Mouse (Mus musculus) MEL (cell line): Measurements from ENCODE around the gene Crb3. TPM values are rescaled to one million over a fixed set of nuclear protein-coding genes. Genes with fewer than 3 reads are reported as not detected.

ENCODE experiments used
- DNase-seq: peaks from one replicate; pipeline ENCODE4 v3.0.0; 2011; ENCODE audit warnings: low read depth, low spot score
- H3K27ac ChIP-seq: 2 replicates; pipeline ENCODE4 v1.5.1; 2012; ENCODE audit warnings: low read depth, mild to moderate bottlenecking, control low read depth, low read length, moderate library complexity; ENCODE audit not compliant: control insufficient read depth
- H3K27me3 ChIP-seq, 2 experiments: fragments of 150-350 bp in 1 of 2; sonication (generic) in 1 of 2; 2 replicates each; pipeline ENCODE4 v1.6.1; 2012; ENCODE audit warnings: low read length in 2 of 2, mild to moderate bottlenecking in 2 of 2, improper control_type of control experiment in 1 of 2, moderate library complexity in 1 of 2; ENCODE audit not compliant: insufficient read depth in 2 of 2, control insufficient read depth in 1 of 2
- H3K36me3 ChIP-seq, 2 experiments: 2 replicates each; pipeline ENCODE4 v1.6.1; 2012 to 2014; ENCODE audit warnings: low read length in 2 of 2, improper control_type of control experiment in 1 of 2, inconsistent platforms in 1 of 2, mild to moderate bottlenecking in 1 of 2; ENCODE audit not compliant: insufficient read depth in 2 of 2, control insufficient read depth in 1 of 2
- H3K4me1 ChIP-seq, 2 experiments: fragments of 150-350 bp in 1 of 2; sonication (generic) in 1 of 2; 2 replicates each; pipeline ENCODE4 v1.6.1; 2012; ENCODE audit warnings: low read length in 2 of 2, improper control_type of control experiment in 1 of 2, mild to moderate bottlenecking in 1 of 2; ENCODE audit not compliant: insufficient read depth in 2 of 2, control insufficient read depth in 1 of 2
- H3K4me3 ChIP-seq, 2 experiments: fragments of 150-350 bp in 1 of 2; sonication (generic) in 1 of 2; 2 replicates each; pipeline ENCODE4 v1.5.1; 2012; ENCODE audit warnings: low read depth in 2 of 2, low read length in 2 of 2, mild to moderate bottlenecking in 2 of 2, moderate library complexity in 2 of 2, control low read depth in 1 of 2, improper control_type of control experiment in 1 of 2; ENCODE audit not compliant: control insufficient read depth in 1 of 2, insufficient read depth in 1 of 2
- H3K79me2 ChIP-seq: 2 replicates; pipeline ENCODE4 v1.6.1; 2012; ENCODE audit warnings: mild to moderate bottlenecking, low read length, moderate library complexity; ENCODE audit not compliant: control insufficient read depth, poor library complexity, insufficient read depth
- H3K9ac ChIP-seq: 2 replicates; pipeline ENCODE4 v1.6.1; 2012; ENCODE audit warnings: low read depth, mild to moderate bottlenecking, control low read depth, low read length, moderate library complexity; ENCODE audit not compliant: control insufficient read depth, poor library complexity, severe bottlenecking
- H3K9me3 ChIP-seq: fragments of 150-350 bp; sonication (generic); replicated peaks from 2 replicates; pipeline ENCODE4 v1.6.1; 2012; ENCODE audit warnings: mild to moderate bottlenecking, low read length, improper control_type of control experiment, moderate library complexity; ENCODE audit not compliant: insufficient read depth
- BHLHE40 ChIP-seq: IDR thresholded peaks from 2 replicates; pipeline ENCODE4 v1.6.1; 2012; ENCODE audit warnings: low read depth, mild to moderate bottlenecking, inconsistent platforms, low read length, improper control_type of control experiment, borderline replicate concordance
- CHD1 ChIP-seq: IDR thresholded peaks from 2 replicates; pipeline ENCODE4 v1.6.1; 2012; ENCODE audit warnings: low read depth, mild to moderate bottlenecking, inconsistent platforms, low read length, improper control_type of control experiment
- CTCF ChIP-seq, 3 experiments: IDR thresholded peaks in 2 of 3; conservative IDR thresholded peaks in 1 of 3; 2 replicates each; pipeline ENCODE4 v1.5.1; 2011 to 2012; ENCODE audit warnings: low read length in 3 of 3, low read depth in 2 of 3, mild to moderate bottlenecking in 2 of 3, improper control_type of control experiment in 1 of 3, inconsistent platforms in 1 of 3, mixed read lengths in 1 of 3, moderate library complexity in 1 of 3; ENCODE audit not compliant: control insufficient read depth in 1 of 3, insufficient read depth in 1 of 3, poor library complexity in 1 of 3, severe bottlenecking in 1 of 3
- E2F4 ChIP-seq: IDR thresholded peaks from 2 replicates; pipeline ENCODE4 v1.6.1; 2011; ENCODE audit warnings: low read depth, low read length, improper control_type of control experiment, borderline replicate concordance
- ELF1 ChIP-seq: IDR thresholded peaks from 2 replicates; pipeline ENCODE4 v1.6.1; 2014; ENCODE audit warnings: low read depth, mild to moderate bottlenecking, inconsistent platforms, low read length, improper control_type of control experiment, moderate library complexity
- EP300 ChIP-seq, 2 experiments: IDR thresholded peaks; 2 replicates each; pipeline ENCODE4 v1.6.1; 2011; ENCODE audit warnings: improper control_type of control experiment in 2 of 2, low read length in 2 of 2, low read depth in 1 of 2, mild to moderate bottlenecking in 1 of 2
- ETS1 ChIP-seq: IDR thresholded peaks from 2 replicates; pipeline ENCODE4 v1.6.1; 2012; ENCODE audit warnings: low read depth, mild to moderate bottlenecking, inconsistent platforms, low read length, improper control_type of control experiment, moderate library complexity
- GABPA ChIP-seq: IDR thresholded peaks from 2 replicates; pipeline ENCODE4 v1.6.1; 2012; ENCODE audit warnings: low read depth, mild to moderate bottlenecking, inconsistent platforms, low read length, improper control_type of control experiment, moderate library complexity
- GATA1 ChIP-seq: IDR thresholded peaks from 2 replicates; pipeline ENCODE4 v1.6.1; 2011; ENCODE audit warnings: low read depth, low read length, improper control_type of control experiment
- HCFC1 ChIP-seq: IDR thresholded peaks from 2 replicates; pipeline ENCODE4 v1.6.1; 2012; ENCODE audit warnings: low read depth, mild to moderate bottlenecking, inconsistent platforms, low read length, improper control_type of control experiment, moderate library complexity
- JUND ChIP-seq: IDR thresholded peaks from 2 replicates; pipeline ENCODE4 v1.6.1; 2011; ENCODE audit warnings: low read depth, mild to moderate bottlenecking, improper control_type of control experiment, low read length
- KAT2A ChIP-seq: conservative IDR thresholded peaks from 2 replicates; pipeline ENCODE4 v1.6.1; 2012; ENCODE audit warnings: low read depth, low read length, improper control_type of control experiment, inconsistent platforms
- MAX ChIP-seq: IDR thresholded peaks from 2 replicates; pipeline ENCODE4 v1.6.1; 2011; ENCODE audit warnings: low read length, improper control_type of control experiment
- MAZ ChIP-seq: IDR thresholded peaks from 2 replicates; pipeline ENCODE4 v1.6.1; 2012; ENCODE audit warnings: low read depth, mild to moderate bottlenecking, inconsistent platforms, low read length, improper control_type of control experiment
- MYB ChIP-seq: IDR thresholded peaks from 2 replicates; pipeline ENCODE4 v1.6.1; 2011; ENCODE audit warnings: mild to moderate bottlenecking, low read depth, low read length, improper control_type of control experiment
- MYC ChIP-seq: IDR thresholded peaks from 2 replicates; pipeline ENCODE4 v1.6.1; 2011; ENCODE audit warnings: low read depth, mild to moderate bottlenecking, low read length, improper control_type of control experiment, moderate library complexity
- NELFE ChIP-seq: IDR thresholded peaks from 2 replicates; pipeline ENCODE4 v1.6.1; 2011; ENCODE audit warnings: low read depth, low read length, improper control_type of control experiment
- POLR2A ChIP-seq, 2 experiments: IDR thresholded peaks; 2 replicates each; pipeline ENCODE4 v1.6.1; 2011 to 2012; ENCODE audit warnings: low read length in 2 of 2, mild to moderate bottlenecking in 2 of 2, control low read depth in 1 of 2, improper control_type of control experiment in 1 of 2, low read depth in 1 of 2, moderate library complexity in 1 of 2; ENCODE audit not compliant: control insufficient read depth in 1 of 2, insufficient read depth in 1 of 2, poor library complexity in 1 of 2
- POLR2AphosphoS5 ChIP-seq: IDR thresholded peaks from 2 replicates; pipeline ENCODE4 v1.6.1; 2012; ENCODE audit warnings: low read depth, borderline replicate concordance, mild to moderate bottlenecking, inconsistent platforms, low read length, moderate library complexity, mixed read lengths
- RAD21 ChIP-seq: IDR thresholded peaks from 2 replicates; pipeline ENCODE4 v1.6.1; 2011; ENCODE audit warnings: mild to moderate bottlenecking, low read depth, low read length, improper control_type of control experiment
- RCOR1 ChIP-seq: IDR thresholded peaks from 2 replicates; pipeline ENCODE4 v1.6.1; 2012; ENCODE audit warnings: low read depth, mild to moderate bottlenecking, inconsistent platforms, low read length, improper control_type of control experiment
- SMC3 ChIP-seq: IDR thresholded peaks from 2 replicates; pipeline ENCODE4 v1.6.1; 2011; ENCODE audit warnings: low read depth, low read length, improper control_type of control experiment
- TBP ChIP-seq: IDR thresholded peaks from 2 replicates; pipeline ENCODE4 v1.8.0; 2011; ENCODE audit warnings: low read depth, low read length, improper control_type of control experiment
- TCF12 ChIP-seq: IDR thresholded peaks from 2 replicates; pipeline ENCODE4 v1.6.1; 2014; ENCODE audit warnings: low read depth, mild to moderate bottlenecking, inconsistent platforms, low read length, improper control_type of control experiment, moderate library complexity
- UBTF ChIP-seq: IDR thresholded peaks from 2 replicates; pipeline ENCODE4 v1.6.1; 2012; ENCODE audit warnings: low read depth, mild to moderate bottlenecking, inconsistent platforms, low read length, improper control_type of control experiment, moderate library complexity, borderline replicate concordance; ENCODE audit not compliant: insufficient read depth
- USF1 ChIP-seq: IDR thresholded peaks from 2 replicates; pipeline ENCODE4 v1.6.1; 2014; ENCODE audit warnings: low read depth, mild to moderate bottlenecking, inconsistent platforms, low read length, improper control_type of control experiment, moderate library complexity
- USF2 ChIP-seq, 2 experiments: IDR thresholded peaks; 2 replicates each; pipeline ENCODE4 v1.6.1; 2011 to 2012; ENCODE audit warnings: improper control_type of control experiment in 2 of 2, low read length in 2 of 2, borderline replicate concordance in 1 of 2, inconsistent platforms in 1 of 2, low read depth in 1 of 2, mild to moderate bottlenecking in 1 of 2; ENCODE audit not compliant: insufficient read depth in 1 of 2
- ZKSCAN1 ChIP-seq: IDR thresholded peaks from 2 replicates; pipeline ENCODE4 v1.6.1; 2012; ENCODE audit warnings: low read depth, mild to moderate bottlenecking, inconsistent platforms, low read length, improper control_type of control experiment, moderate library complexity
- ZMIZ1 ChIP-seq: IDR thresholded peaks from 2 replicates; pipeline ENCODE4 v1.6.1; 2012; ENCODE audit warnings: low read depth, mild to moderate bottlenecking, inconsistent platforms, low read length, improper control_type of control experiment, moderate library complexity
- ZNF384 ChIP-seq: IDR thresholded peaks from 2 replicates; pipeline ENCODE4 v1.6.1; 2012; ENCODE audit warnings: low read depth, mild to moderate bottlenecking, inconsistent platforms, low read length, improper control_type of control experiment
- polyA plus RNA-seq, 2 experiments: library from polyadenylated mRNA; stranded (reverse) in 1 of 2; unstranded in 1 of 2; fragments of >175 nt in 1 of 2; fragments of >200 nt in 1 of 2; gene quantifications; 2 replicates each; pipeline versions ENCODE4 v1.2.1 to v1.2.4; 2012; ENCODE audit warnings: low replicate concordance in 2 of 2, low read depth in 1 of 2; ENCODE audit not compliant: insufficient read length in 2 of 2, insufficient read depth in 1 of 2, missing spikeins in 1 of 2
- total RNA-seq: library from RNA; depleted of rRNA; stranded (reverse); fragments of 300-350 nt; gene quantifications from 2 replicates; pipeline ENCODE4 v1.2.3, GENCODE M21; 2012

Crb3 gene
- total and polyA plus RNA-seq, 3 experiments: 0.19 TPM; not detected in 2

DNA sequence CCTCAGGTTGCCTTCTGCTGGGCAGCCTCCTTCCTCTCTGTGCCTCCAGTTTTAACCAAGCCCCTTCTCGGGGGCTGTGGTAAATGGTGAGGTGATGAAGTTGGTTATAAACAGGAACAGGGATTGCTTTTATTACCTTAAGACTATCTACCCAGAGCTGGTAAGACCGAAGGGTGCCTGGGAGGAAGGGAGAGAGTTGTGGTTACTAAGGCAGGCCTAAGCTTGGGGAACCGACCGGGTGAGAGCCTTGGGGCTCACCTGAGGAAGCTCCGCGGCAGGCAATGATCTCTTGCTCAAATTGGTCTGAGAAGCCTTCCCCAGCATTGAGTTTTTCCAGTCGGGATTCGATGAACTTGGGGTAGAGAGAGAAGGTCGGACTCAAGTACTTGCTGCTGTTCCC, 11.4 kb downstream of the Crb3 start:
- Histone ChIP-seq H3K27me3 (no peaks in the 10 kb centered on the region), H3K9me3 (no peaks in the 10 kb centered on the region), H3K4me1 (peaks cover 0 to 5% of the 10 kb centered on the region in 2 experiments; a peak in 2 of 4 replicates), H3K9ac (no peak overlapping the region), H3K27ac (no peak overlapping the region), H3K4me3 (no peak overlapping the region), H3K79me2 (no peaks in the 10 kb centered on the region), H3K36me3 (peaks cover 0 to 8% of the 10 kb centered on the region in 2 experiments; a peak in 2 of 4 replicates)
- DNase-seq: no peak
- TF ChIP-seq UBTF (no peak), RAD21 (no peak), TBP (no peak), POLR2AphosphoS5 (no peak), MYC (no peak), E2F4 (no peak), HCFC1 (no peak), CTCF (IDR thresholded peaks at IDR 0.05 in 2 of 3, conservative IDR thresholded peaks at IDR 0.05 in 1 of 3; ENCODE audit: control insufficient read depth in 1 of 3, insufficient read depth in 1 of 3, low read depth in 2 of 3, low read length in 3 of 3, poor library complexity in 1 of 3, severe bottlenecking in 1 of 3) (no peak), ETS1 (no peak), BHLHE40 (no peak), RCOR1 (no peak), USF1 (no peak), TCF12 (no peak), MYB (no peak), ZNF384 (no peak), POLR2A (IDR thresholded peaks at IDR 0.05; ENCODE audit: control insufficient read depth in 1 of 2, insufficient read depth in 1 of 2, low read depth in 1 of 2, low read length in 2 of 2, poor library complexity in 1 of 2) (no peak), KAT2A (no peak), CHD1 (no peak), ZKSCAN1 (no peak)

- Histone ChIP-seq H3K4me1 (peaks cover 0 to 5% of the 10 kb centered on the region in 2 experiments; a peak in 2 of 4 replicates), H3K4me3 (no peak overlapping the region), H3K27ac (no peak overlapping the region), H3K9me3 (no peaks in the 10 kb centered on the region), H3K79me2 (no peaks in the 10 kb centered on the region), H3K9ac (no peak overlapping the region), H3K27me3 (no peaks in the 10 kb centered on the region), H3K36me3 (peaks cover 0 to 8% of the 10 kb centered on the region in 2 experiments; a peak in 2 of 4 replicates)
- DNase-seq: no peak
- no peak for TF ChIP-seq EP300 (IDR thresholded peaks at IDR 0.05; ENCODE audit: low read depth in 1 of 2, low read length in 2 of 2)
- no peak for TF ChIP-seq KAT2A
- TF ChIP-seq CHD1: no peak
- no peak for TF ChIP-seq SMC3
- no peak for TF ChIP-seq MAZ
- no peak for TF ChIP-seq RCOR1
- no peak for TF ChIP-seq TCF12
- TF ChIP-seq E2F4: no peak
- no peak for TF ChIP-seq GATA1
- no peak for TF ChIP-seq JUND
- no peak for TF ChIP-seq NELFE
- no peak for TF ChIP-seq GABPA
- no peak for TF ChIP-seq ZMIZ1
- no peak for TF ChIP-seq USF2 (IDR thresholded peaks at IDR 0.05; ENCODE audit: borderline replicate concordance in 1 of 2, insufficient read depth in 1 of 2, low read depth in 1 of 2, low read length in 2 of 2)
- no peak for TF ChIP-seq USF1
- no peak for TF ChIP-seq ELF1
- TF ChIP-seq BHLHE40: no peak
- no peak for TF ChIP-seq MAX
Observed at GRCm38 (mm10) chr17:57070699-57071098, 11.8 kb downstream of the Crb3 start.
